Mouse (Mus musculus) small intestine, adult 2 months (tissue): ENCODE measurements around the gene Usp46. TPM values are rescaled to one million over a fixed set of nuclear protein-coding genes. Genes with fewer than 3 reads are reported as not detected.
A peak's percentile ranks its signal among the peaks of the same experiment; 100 is the strongest.

Experiments
- H3K27ac ChIP-seq: fragments of 200-500 bp; 2 replicates; pipeline ENCODE4 v1.5.1; 2012; ENCODE audit warnings: low read depth, low read length, control low read depth, inconsistent platforms; ENCODE audit not compliant: insufficient read depth
- H3K27me3 ChIP-seq: fragments of 200-500 bp; 2 replicates; pipeline ENCODE4 v1.6.1; 2012; ENCODE audit warnings: mild to moderate bottlenecking, moderate library complexity, low read length, inconsistent platforms; ENCODE audit not compliant: control insufficient read depth, insufficient read depth
- H3K36me3 ChIP-seq: fragments of 200-500 bp; 2 replicates; pipeline ENCODE4 v1.6.1; 2012; ENCODE audit warnings: mild to moderate bottlenecking, low read length, control low read depth, inconsistent platforms; ENCODE audit not compliant: control insufficient read depth, insufficient read depth
- H3K4me1 ChIP-seq: fragments of 200-500 bp; 2 replicates; pipeline ENCODE4 v1.6.1; 2012; ENCODE audit warnings: low read length, inconsistent platforms, mixed read lengths; ENCODE audit not compliant: control insufficient read depth, insufficient read depth, insufficient read length
- H3K4me3 ChIP-seq: fragments of 200-500 bp; 2 replicates; pipeline ENCODE4 v1.5.1; 2012; ENCODE audit warnings: low read depth, mild to moderate bottlenecking, control low read depth, inconsistent platforms, low read length, moderate library complexity
- CTCF ChIP-seq: fragments of 200-500 bp; IDR thresholded peaks from 2 replicates; pipeline ENCODE4 v1.5.1; 2012; ENCODE audit warnings: low read depth, mild to moderate bottlenecking, control low read depth, inconsistent platforms, low read length, moderate library complexity, mixed read lengths; ENCODE audit not compliant: insufficient replicate concordance, insufficient read length; ENCODE audit errors: extremely low read depth
- POLR2A ChIP-seq: fragments of 200-500 bp; IDR thresholded peaks from 2 replicates; pipeline ENCODE4 v1.6.1; 2012; ENCODE audit warnings: low read depth, mild to moderate bottlenecking, control low read depth, inconsistent platforms, low read length, moderate library complexity
- WGBS: fragments of 180-500 bp; shearing (Covaris S2); methylation state at CpG from one replicate; pipeline ENCODE4 v1.1.7; 2018; 5-methylcytosine and 5-hydroxymethylcytosine counted together
- polyA plus RNA-seq: library from polyadenylated mRNA; depleted of rRNA; stranded (reverse); fragments of >200 nt; gene quantifications from 2 replicates; pipeline ENCODE4 v1.2.3, GENCODE M21; 2012

Gene Usp46
- polyA plus RNA-seq, 1 experiment, result 0.96 TPM

GRCm38 (mm10) chr5:74066416-74067115, 1.7 kb downstream of the Usp46 start:
- Histone ChIP-seq H3K4me3 (0 out of 2 replicates have a peak overlapping the region, but pooled peaks have one; percentile 2), H3K36me3 (no peaks in the 10 kb centered on the region), H3K4me1 (peaks cover 18% of the 10 kb centered on the region), H3K27me3 (no peaks in the 10 kb centered on the region), H3K27ac (no peak overlapping the region)
- TF ChIP-seq CTCF (no peak), POLR2A (no peak)
- 43% methylated on average over 12 of the region's 12 CpGs for WGBS

- Histone ChIP-seq H3K36me3 (no peaks in the 10 kb centered on the region), H3K27me3 (no peaks in the 10 kb centered on the region), H3K4me3 (no peak overlapping the region), H3K27ac (no peak overlapping the region), H3K4me1 (peaks cover 23% of the 10 kb centered on the region)
- 29% methylated on average over 11 of the region's 11 CpGs for WGBS
- TF ChIP-seq CTCF (no peak), POLR2A (no peak)
These were observed 2.5 kb downstream of the Usp46 start for GRCm38 (mm10) chr5:74065565-74066275.

GRCm38 (mm10) chr5:74064844-74065243, 3.4 kb downstream of the Usp46 start:
- no peak overlapping the region for H3K27ac ChIP-seq
- no peak overlapping the region for H3K4me3 ChIP-seq
- 62% methylated on average over 7 of the region's 7 CpGs for whole genome bisulfite sequencing

DNA sequence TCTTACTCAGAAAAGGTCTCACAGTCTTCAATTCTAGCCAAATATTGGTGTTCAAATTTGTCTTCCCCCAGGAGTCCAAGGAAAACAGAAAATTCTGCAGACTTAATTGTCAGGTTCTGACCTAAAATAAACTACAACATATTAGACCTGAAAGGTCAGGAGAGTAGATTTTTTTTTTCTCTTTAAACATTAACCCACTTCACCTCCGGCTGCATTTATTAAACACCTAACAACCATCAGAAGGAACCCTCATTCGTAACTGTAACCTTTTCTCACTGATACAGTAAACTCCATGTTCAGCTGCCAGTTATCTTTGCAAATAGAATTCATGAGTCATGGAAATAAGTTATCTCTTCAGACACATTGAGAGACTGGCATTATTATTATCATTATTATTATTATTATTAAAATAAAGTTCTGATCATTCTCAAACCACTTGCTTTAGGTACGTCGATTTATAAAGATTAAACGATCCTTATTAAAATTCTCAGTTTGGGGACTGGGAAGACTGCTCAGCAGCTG, 4.9 kb downstream of the Usp46 start:
- no peak for TF ChIP-seq POLR2A
- TF ChIP-seq CTCF, result no peak
- Histone ChIP-seq H3K27ac (no peak overlapping the region), H3K36me3 (no peaks in the 10 kb centered on the region), H3K4me1 (peaks cover 23% of the 10 kb centered on the region), H3K27me3 (no peaks in the 10 kb centered on the region), H3K4me3 (no peak overlapping the region)
- 57% methylated on average over 5 of the region's 5 CpGs for WGBS

More at GRCm38 (mm10) chr5:74064844-74065243, 3.4 kb downstream of the Usp46 start:
- H3K36me3 ChIP-seq, result no peaks in the 10 kb centered on the region
- H3K27me3 ChIP-seq, result no peaks in the 10 kb centered on the region
- TF ChIP-seq CTCF (no peak), POLR2A (no peak)
- H3K4me1 ChIP-seq, result peaks cover 23% of the 10 kb centered on the region

- Histone ChIP-seq H3K4me3 (no peak overlapping the region), H3K36me3 (no peaks in the 10 kb centered on the region), H3K27me3 (no peaks in the 10 kb centered on the region), H3K4me1 (peaks cover 23% of the 10 kb centered on the region), H3K27ac (no peak overlapping the region)
- no peak for TF ChIP-seq CTCF
- TF ChIP-seq POLR2A, result no peak
- WGBS, result 28% methylated on average over 7 of the region's 7 CpGs
These were observed 6.0 kb downstream of the Usp46 start for GRCm38 (mm10) chr5:74062266-74062665.

DNA sequence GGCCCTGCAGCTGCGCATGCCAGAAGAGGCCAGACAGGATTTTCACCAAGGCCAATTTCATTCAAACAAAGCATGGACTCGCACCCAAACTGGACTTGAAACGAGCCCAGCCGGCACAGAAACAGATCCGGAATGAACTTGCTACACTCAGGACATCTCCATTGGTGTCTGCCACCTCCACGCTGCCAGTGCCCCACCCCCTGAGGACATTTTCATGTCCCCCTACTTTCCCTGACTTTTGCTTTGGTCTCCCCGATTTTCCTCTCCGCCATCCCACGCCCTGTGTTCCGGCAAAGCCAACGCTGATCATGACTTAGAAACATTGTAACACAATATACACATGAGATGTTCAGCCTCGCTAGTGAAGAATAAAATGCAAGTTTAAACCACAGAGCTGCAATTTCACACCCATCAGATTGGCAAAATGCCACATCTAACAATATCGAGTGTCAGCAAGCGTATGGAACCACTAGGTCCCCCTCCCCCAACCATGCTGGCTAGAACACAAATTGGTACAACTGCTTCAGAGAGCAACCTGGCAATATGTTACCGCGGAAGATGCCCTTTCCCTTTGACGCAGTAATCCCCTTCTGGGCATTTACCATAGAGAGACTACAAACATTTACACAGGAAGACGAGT, 6.7 kb downstream of the Usp46 start:
- no peak for TF ChIP-seq POLR2A
- no peak for TF ChIP-seq CTCF
- 42% methylated on average over 18 of the region's 18 CpGs for WGBS
- Histone ChIP-seq H3K27ac (no peak overlapping the region), H3K27me3 (no peaks in the 10 kb centered on the region), H3K4me3 (no peak overlapping the region), H3K36me3 (no peaks in the 10 kb centered on the region), H3K4me1 (peaks cover 26% of the 10 kb centered on the region)
